Mouse (Mus musculus): ENCODE data around the gene Sectm1a. TPM values are rescaled to one million over a fixed set of nuclear protein-coding genes. Genes with fewer than 3 reads are reported as not detected.

Gene Sectm1a
- polyA plus RNA-seq, 1 experiment = not detected

GRCm38 (mm10) chr11:121122024-121122670 is 41.1 kb upstream of the Sectm1a start:
- Histone ChIP-seq H3K27me3 (ENCODE audit: control insufficient read depth, insufficient read depth, low read length, poor library complexity, severe bottlenecking) (no peaks in the 10 kb centered on the region), H3K4me3 (ENCODE audit: low read depth, low read length) (no peak overlapping the region), H3K4me1 (ENCODE audit: control insufficient read depth, insufficient read depth, low read length) (no peaks in the 10 kb centered on the region), H3K27ac (ENCODE audit: insufficient read depth, low read length) (no peak overlapping the region), H3K9me3 (replicated peaks; ENCODE audit: control insufficient read depth, insufficient read depth, low read length, poor library complexity, severe bottlenecking) (no peaks in the 10 kb centered on the region), H3K36me3 (ENCODE audit: control insufficient read depth, insufficient read depth, low read length, poor library complexity, severe bottlenecking) (no peaks in the 10 kb centered on the region), H3K9ac (ENCODE audit: low read depth, poor library complexity, severe bottlenecking) (no peak overlapping the region)
- no peak for TF ChIP-seq EP300 (IDR thresholded peaks at IDR 0.05; ENCODE audit: insufficient read depth, low read depth, low read length)
- TF ChIP-seq CTCF (IDR thresholded peaks at IDR 0.05; ENCODE audit: low read depth, low read length) = no peak
- TF ChIP-seq POLR2A (IDR thresholded peaks at IDR 0.05; ENCODE audit: insufficient read depth, low read length) = no peak

- H3K36me3 ChIP-seq (ENCODE audit: control insufficient read depth, insufficient read depth, low read length, poor library complexity, severe bottlenecking) = no peaks in the 10 kb centered on the region
- no peak overlapping the region for H3K9ac ChIP-seq (ENCODE audit: low read depth, poor library complexity, severe bottlenecking)
- no peaks in the 10 kb centered on the region for H3K9me3 ChIP-seq (replicated peaks; ENCODE audit: control insufficient read depth, insufficient read depth, low read length, poor library complexity, severe bottlenecking)
- H3K4me3 ChIP-seq (ENCODE audit: low read depth, low read length) = no peak overlapping the region
- TF ChIP-seq CTCF (IDR thresholded peaks at IDR 0.05; ENCODE audit: low read depth, low read length) (no peak), EP300 (IDR thresholded peaks at IDR 0.05; ENCODE audit: insufficient read depth, low read depth, low read length) (no peak), POLR2A (IDR thresholded peaks at IDR 0.05; ENCODE audit: insufficient read depth, low read length) (no peak)
- no peak overlapping the region for H3K27ac ChIP-seq (ENCODE audit: insufficient read depth, low read length)
- no peaks in the 10 kb centered on the region for H3K4me1 ChIP-seq (ENCODE audit: control insufficient read depth, insufficient read depth, low read length)
- H3K27me3 ChIP-seq (ENCODE audit: control insufficient read depth, insufficient read depth, low read length, poor library complexity, severe bottlenecking) = no peaks in the 10 kb centered on the region
These were observed 40.1 kb upstream of the Sectm1a start for GRCm38 (mm10) chr11:121121151-121121550.

GRCm38 (mm10) chr11:121118577-121118976 is 37.6 kb upstream of the Sectm1a start, which contains the start of gene Tex19.2:
TSS of gene Tex19.2 (minus strand) at chr11:121118677.
- no peak for TF ChIP-seq EP300 (IDR thresholded peaks at IDR 0.05; ENCODE audit: insufficient read depth, low read depth, low read length)
- no peak for TF ChIP-seq CTCF (IDR thresholded peaks at IDR 0.05; ENCODE audit: low read depth, low read length)
- TF ChIP-seq POLR2A (IDR thresholded peaks at IDR 0.05; ENCODE audit: insufficient read depth, low read length) = no peak
- no peak within 1 kb of the TSS for H3K4me3 ChIP-seq (ENCODE audit: low read depth, low read length)
- no peaks in the 10 kb centered on the region for H3K27me3 ChIP-seq (ENCODE audit: control insufficient read depth, insufficient read depth, low read length, poor library complexity, severe bottlenecking)
- H3K4me1 ChIP-seq (ENCODE audit: control insufficient read depth, insufficient read depth, low read length) = no peaks in the 10 kb centered on the region
- no peaks in the 10 kb centered on the region for H3K36me3 ChIP-seq (ENCODE audit: control insufficient read depth, insufficient read depth, low read length, poor library complexity, severe bottlenecking)
- no peak within 1 kb of the TSS for H3K9ac ChIP-seq (ENCODE audit: low read depth, poor library complexity, severe bottlenecking)
- no peaks in the 10 kb centered on the region for H3K9me3 ChIP-seq (replicated peaks; ENCODE audit: control insufficient read depth, insufficient read depth, low read length, poor library complexity, severe bottlenecking)
- H3K27ac ChIP-seq (ENCODE audit: insufficient read depth, low read length) = no peak within 1 kb of the TSS

GRCm38 (mm10) chr11:121118106-121118505 is 37.1 kb upstream of the Sectm1a start:
- H3K27ac ChIP-seq (ENCODE audit: insufficient read depth, low read length) = no peak overlapping the region
- peak; percentile 37 for TF ChIP-seq CTCF (IDR thresholded peaks at IDR 0.05; ENCODE audit: low read depth, low read length)
- TF ChIP-seq POLR2A (IDR thresholded peaks at IDR 0.05; ENCODE audit: insufficient read depth, low read length) = no peak
- TF ChIP-seq EP300 (IDR thresholded peaks at IDR 0.05; ENCODE audit: insufficient read depth, low read depth, low read length) = 0 out of 2 replicates have a peak, but pooled peaks have one; percentile 20

GRCm38 (mm10) chr11:121112091-121112775 is 31.2 kb upstream of the Sectm1a start:
- no peaks in the 10 kb centered on the region for H3K4me1 ChIP-seq (ENCODE audit: control insufficient read depth, insufficient read depth, low read length)
- H3K9ac ChIP-seq (ENCODE audit: low read depth, poor library complexity, severe bottlenecking) = no peak overlapping the region
- H3K27ac ChIP-seq (ENCODE audit: insufficient read depth, low read length) = no peak overlapping the region
- TF ChIP-seq CTCF (IDR thresholded peaks at IDR 0.05; ENCODE audit: low read depth, low read length) (no peak), EP300 (IDR thresholded peaks at IDR 0.05; ENCODE audit: insufficient read depth, low read depth, low read length) (no peak), POLR2A (IDR thresholded peaks at IDR 0.05; ENCODE audit: insufficient read depth, low read length) (no peak)
- H3K4me3 ChIP-seq (ENCODE audit: low read depth, low read length) = no peak overlapping the region
- no peaks in the 10 kb centered on the region for H3K27me3 ChIP-seq (ENCODE audit: control insufficient read depth, insufficient read depth, low read length, poor library complexity, severe bottlenecking)
- H3K36me3 ChIP-seq (ENCODE audit: control insufficient read depth, insufficient read depth, low read length, poor library complexity, severe bottlenecking) = no peaks in the 10 kb centered on the region
- H3K9me3 ChIP-seq (replicated peaks; ENCODE audit: control insufficient read depth, insufficient read depth, low read length, poor library complexity, severe bottlenecking) = no peaks in the 10 kb centered on the region

More at GRCm38 (mm10) chr11:121118106-121118505, 37.1 kb upstream of the Sectm1a start:
- H3K36me3 ChIP-seq (ENCODE audit: control insufficient read depth, insufficient read depth, low read length, poor library complexity, severe bottlenecking) = no peaks in the 10 kb centered on the region
- no peaks in the 10 kb centered on the region for H3K27me3 ChIP-seq (ENCODE audit: control insufficient read depth, insufficient read depth, low read length, poor library complexity, severe bottlenecking)
- H3K9ac ChIP-seq (ENCODE audit: low read depth, poor library complexity, severe bottlenecking) = no peak overlapping the region
- H3K9me3 ChIP-seq (replicated peaks; ENCODE audit: control insufficient read depth, insufficient read depth, low read length, poor library complexity, severe bottlenecking) = no peaks in the 10 kb centered on the region
- no peaks in the 10 kb centered on the region for H3K4me1 ChIP-seq (ENCODE audit: control insufficient read depth, insufficient read depth, low read length)
- H3K4me3 ChIP-seq (ENCODE audit: low read depth, low read length) = no peak overlapping the region

- Histone ChIP-seq H3K9ac (ENCODE audit: low read depth, poor library complexity, severe bottlenecking) (no peak overlapping the region), H3K27me3 (ENCODE audit: control insufficient read depth, insufficient read depth, low read length, poor library complexity, severe bottlenecking) (no peaks in the 10 kb centered on the region), H3K27ac (ENCODE audit: insufficient read depth, low read length) (no peak overlapping the region), H3K4me3 (ENCODE audit: low read depth, low read length) (no peak overlapping the region), H3K9me3 (replicated peaks; ENCODE audit: control insufficient read depth, insufficient read depth, low read length, poor library complexity, severe bottlenecking) (no peaks in the 10 kb centered on the region), H3K36me3 (ENCODE audit: control insufficient read depth, insufficient read depth, low read length, poor library complexity, severe bottlenecking) (no peaks in the 10 kb centered on the region), H3K4me1 (ENCODE audit: control insufficient read depth, insufficient read depth, low read length) (no peaks in the 10 kb centered on the region)
- TF ChIP-seq POLR2A (IDR thresholded peaks at IDR 0.05; ENCODE audit: insufficient read depth, low read length) = no peak
- no peak for TF ChIP-seq CTCF (IDR thresholded peaks at IDR 0.05; ENCODE audit: low read depth, low read length)
- no peak for TF ChIP-seq EP300 (IDR thresholded peaks at IDR 0.05; ENCODE audit: insufficient read depth, low read depth, low read length)
These were observed 30.6 kb upstream of the Sectm1a start for GRCm38 (mm10) chr11:121111601-121112000.
